Mouse (Mus musculus): ENCODE measurements at regions not wholly inside any gene's neighbourhood (a gene's known extent, or its start where the extent isn't known, plus 50 kb on each side); places are given as distances from the start of the nearest gene placed in this dataset.

GRCm38 (mm10) chr8:10912436-10912835 is 95.8 kb downstream of the Irs2 start:
- TF ChIP-seq POLR2A (IDR thresholded peaks at IDR 0.05; ENCODE audit: borderline replicate concordance, low read depth, low read length) (no peak), CTCF (IDR thresholded peaks at IDR 0.05; ENCODE audit: low read depth, low read length) (no peak)

Measured in bone marrow macrophage, adult 2 months (primary cell).